Mouse (Mus musculus) testis, adult 10 weeks (tissue): Measurements from ENCODE around the gene Tph2. TPM values are rescaled to one million over a fixed set of nuclear protein-coding genes. Genes with fewer than 3 reads are reported as not detected.

ENCODE experiments used
- polyA plus RNA-seq: library from polyadenylated mRNA; stranded (reverse); fragments of 350-450 nt; fragmentation: Illumina TruSeq; extraction: RNeasy Lipid Tissue Mini Kit (QIAGEN cat#74804); gene quantifications from one replicate; pipeline ENCODE4 v1.2.3, GENCODE M21; 2014; ENCODE audit warnings: low read depth, low replicate concordance

Tph2 gene
- polyA plus RNA-seq = 0.20 TPM

DNA sequence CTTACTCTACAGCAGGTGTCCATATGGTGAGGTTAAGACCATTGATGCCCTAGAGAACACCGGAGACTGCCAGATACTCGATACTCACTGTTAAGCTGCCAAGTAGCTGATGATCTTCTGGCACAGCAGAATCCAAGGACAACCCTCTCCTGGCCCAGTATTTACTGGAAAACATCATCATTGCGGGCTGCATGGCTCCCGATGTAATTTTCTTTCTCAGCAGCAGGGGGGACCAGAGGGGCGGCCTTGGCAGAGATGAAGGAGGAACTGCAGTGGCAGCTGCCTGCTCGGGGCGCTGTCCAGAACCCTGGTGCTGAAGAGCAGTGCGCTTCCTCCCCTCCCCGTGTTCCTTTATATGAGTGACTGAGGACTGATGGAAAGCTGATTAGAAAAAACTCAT lies at the start of gene Tph2:
Gene Tph2 (minus strand): TSS at position 326 of the 400 bp plus-strand sequence.

Other genes starting within 250 kb of the Tph2 start
- gene Tbc1d15, start 66.4 kb upstream of the Tph2 start, polyA plus RNA-seq = 261 TPM
- 17.7 TPM for gene Rab21, start 130.6 kb upstream of the Tph2 start, polyA plus RNA-seq
- 10.7 TPM for gene Tmem19, start 177.5 kb upstream of the Tph2 start, polyA plus RNA-seq
- gene Thap2, start 199.4 kb upstream of the Tph2 start, polyA plus RNA-seq = 5.2 TPM
- 136 TPM for gene Zfc3h1, start 199.9 kb upstream of the Tph2 start, polyA plus RNA-seq